In the genomic region with DNA sequence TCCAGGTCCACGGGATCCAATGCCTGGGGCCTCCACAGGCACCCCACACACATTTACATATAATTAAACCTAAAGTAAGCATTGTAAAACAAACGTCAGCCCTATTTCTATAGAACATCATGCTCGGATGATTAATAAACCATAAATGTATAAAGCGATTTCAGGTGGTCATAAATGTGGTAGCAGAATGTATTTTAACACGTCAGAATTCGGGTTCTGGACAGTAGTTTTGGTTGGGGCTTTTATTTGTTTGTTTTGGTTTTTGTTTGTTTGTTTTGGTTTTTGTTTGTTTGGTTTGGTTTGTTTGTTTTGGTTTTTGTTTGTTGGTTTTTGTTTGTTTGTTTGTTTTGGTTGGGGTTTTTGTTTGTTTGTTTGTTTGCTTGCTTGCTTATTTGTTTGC, we compare ENCODE assay signal across 20 mouse cellular contexts. TPM values are rescaled to one million over a fixed set of nuclear protein-coding genes. Genes with fewer than 3 reads are reported as not detected.
DNase-seq lines count a peak whose midpoint lies in the region; ATAC-seq lines count a peak whose summit lies in the region.
"Had no signal": no experiment of that assay in that cellular context is flagged by ENCODE, and none has a peak within 500 bp of the region (broad histone marks: within the 10 kb centered on the region; RNA-seq: fewer than 3 reads in every experiment).

A gene (plus strand): TSS at position 301 of the 400 bp plus-strand sequence.

- no peak within 1 kb of the TSS for H3K9ac ChIP-seq in midbrain, embryonic 11.5 days (ENCODE audit: low read length)
- no peak within 1 kb of the TSS for H3K9ac ChIP-seq in midbrain, embryonic 13.5 days (replicated peaks)

- no peak within 1 kb of the TSS for H3K4me3 ChIP-seq in midbrain, embryonic 11.5 days (ENCODE audit: low read depth, low read length)
- no peak within 1 kb of the TSS for H3K4me3 ChIP-seq in midbrain, embryonic 13.5 days (replicated peaks)

- WGBS in midbrain, embryonic 11.5 days: 85% methylated on average over 6 of the region's 6 CpGs
- 84% methylated on average over 6 of the region's 6 CpGs for WGBS in midbrain, embryonic 13.5 days

- no peaks in the 10 kb centered on the region for H3K36me3 ChIP-seq in midbrain, embryonic 11.5 days (ENCODE audit: control insufficient read depth, insufficient read depth, low read length)
- no peaks in the 10 kb centered on the region for H3K36me3 ChIP-seq in midbrain, embryonic 13.5 days
- H3K36me3 ChIP-seq: G1E had no signal

- no peaks in the 10 kb centered on the region for H3K4me1 ChIP-seq in midbrain, embryonic 11.5 days (ENCODE audit: control insufficient read depth, insufficient read depth, low read length)
- H3K4me1 ChIP-seq in midbrain, embryonic 13.5 days (replicated peaks): no peaks in the 10 kb centered on the region

- ATAC-seq in midbrain, embryonic 11.5 days (ENCODE audit: low FRiP score): no peak
- no peak for ATAC-seq in midbrain, embryonic 13.5 days
- ATAC-seq: activated CD4-positive, CD25-positive, alpha-beta regulatory T cell, adult 4 months; CD4-positive, CD25-positive, alpha-beta regulatory T cell, adult 4 months; Patski had no signal

- peak; percentile 41 for DNase-seq in midbrain, embryonic 11.5 days (ENCODE audit: low spot score, missing footprints)
- DNase-seq: adrenal gland, adult 2 months; adrenal gland, adult 8-10 months; adrenal gland, postnatal 10 days; adrenal gland, postnatal 14 days; adrenal gland, postnatal 25 days; adrenal gland, postnatal 36 days; B cell, adult 2 months; cerebellum, adult 11 months; cerebellum, adult 11-12 months; cerebellum, adult 18-20 months; cerebellum, adult 2 months had no signal

- H3K27me3 ChIP-seq in midbrain, embryonic 11.5 days (ENCODE audit: control insufficient read depth, insufficient read depth, low read length): no peaks in the 10 kb centered on the region
- H3K27me3 ChIP-seq in midbrain, embryonic 13.5 days: no peaks in the 10 kb centered on the region
- H3K27me3 ChIP-seq: CH12.LX, Patski had no signal

- H3K9me3 ChIP-seq in midbrain, embryonic 11.5 days (ENCODE audit: control insufficient read depth, low read length): no peaks in the 10 kb centered on the region
- H3K9me3 ChIP-seq in midbrain, embryonic 13.5 days: no peaks in the 10 kb centered on the region
- H3K9me3 ChIP-seq: G1E had no signal

- H3K27ac ChIP-seq in midbrain, embryonic 11.5 days (ENCODE audit: low read depth, low read length): no peak within 1 kb of the TSS
- H3K27ac ChIP-seq in midbrain, embryonic 13.5 days: no peak within 1 kb of the TSS

- no peak within 1 kb of the TSS for H3K4me2 ChIP-seq in midbrain, embryonic 11.5 days
- H3K4me2 ChIP-seq in midbrain, embryonic 13.5 days (replicated peaks): no peak within 1 kb of the TSS

RNA-seq across cellular contexts. Expression of the gene that starts here (rescaled TPM):
- not detected in 2 replicates for polyA plus RNA-seq in midbrain, embryonic 11.5 days (2014; fragmentation: Nextera tagmentation; extraction: Ambion mirVana)
- polyA plus RNA-seq in midbrain, embryonic 13.5 days (2015; fragmentation: Nextera tagmentation; extraction: Ambion mirVana): not detected in 2 replicates
- polyA plus RNA-seq: activated CD4-positive, CD25-positive, alpha-beta regulatory T cell, adult 4 months; adrenal gland, adult 2 months; brain, embryonic 14.5 days; C2C12; CD4-positive, CD25-positive, alpha-beta regulatory T cell, adult 4 months; cerebellum, adult 2 months; G1E; Patski had no signal

Comparison
In these comparisons a context has a peak if more than half of its experiments do, and no peak if none do; other contexts are left out.
1. Peak in DNase-seq in midbrain, embryonic 11.5 days; RNA of the gene not detected or under 1 TPM.